Mouse (Mus musculus): ENCODE results near the gene Dapk2. TPM values are rescaled to one million over a fixed set of nuclear protein-coding genes. Genes with fewer than 3 reads are reported as not detected.
"Not testable (repeated sequence)": the region's sequence is repeated elsewhere in the genome, so short reads cannot be mapped to it uniquely, and the experiment has no call there.

The Dapk2 gene
- polyA plus RNA-seq, 2 experiments = 11.7 to 25.2 TPM

DNA sequence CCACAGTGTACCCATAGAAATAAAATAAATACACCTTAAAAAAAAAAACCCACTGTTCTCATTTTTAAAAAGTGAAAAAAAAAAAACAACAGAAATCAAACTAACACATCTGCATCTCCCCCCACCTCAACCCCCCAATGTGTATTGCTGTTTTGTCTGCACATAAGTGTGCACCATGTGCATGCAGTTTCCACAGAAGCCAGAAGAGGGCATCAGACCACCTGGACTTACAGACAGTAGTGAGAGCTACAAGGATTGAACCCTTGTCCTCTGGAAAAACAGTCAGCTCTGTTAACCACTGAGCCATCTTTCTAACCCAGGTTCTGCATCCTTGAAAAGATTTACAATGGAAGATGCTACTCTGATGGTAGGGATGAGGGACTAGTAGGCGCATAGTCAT, 124.6 kb downstream of the Dapk2 start:
- H3K36me3 ChIP-seq (replicated peaks; ENCODE audit: control insufficient read depth, insufficient read depth, low read depth) = no peaks in the 10 kb centered on the region
- no peak for TF ChIP-seq EP300 (IDR thresholded peaks at IDR 0.05; ENCODE audit: low read depth)
- peak; percentile 64 for TF ChIP-seq CTCF (IDR thresholded peaks at IDR 0.05; ENCODE audit: low read depth)
- H3K27ac ChIP-seq = no peak overlapping the region

DNA sequence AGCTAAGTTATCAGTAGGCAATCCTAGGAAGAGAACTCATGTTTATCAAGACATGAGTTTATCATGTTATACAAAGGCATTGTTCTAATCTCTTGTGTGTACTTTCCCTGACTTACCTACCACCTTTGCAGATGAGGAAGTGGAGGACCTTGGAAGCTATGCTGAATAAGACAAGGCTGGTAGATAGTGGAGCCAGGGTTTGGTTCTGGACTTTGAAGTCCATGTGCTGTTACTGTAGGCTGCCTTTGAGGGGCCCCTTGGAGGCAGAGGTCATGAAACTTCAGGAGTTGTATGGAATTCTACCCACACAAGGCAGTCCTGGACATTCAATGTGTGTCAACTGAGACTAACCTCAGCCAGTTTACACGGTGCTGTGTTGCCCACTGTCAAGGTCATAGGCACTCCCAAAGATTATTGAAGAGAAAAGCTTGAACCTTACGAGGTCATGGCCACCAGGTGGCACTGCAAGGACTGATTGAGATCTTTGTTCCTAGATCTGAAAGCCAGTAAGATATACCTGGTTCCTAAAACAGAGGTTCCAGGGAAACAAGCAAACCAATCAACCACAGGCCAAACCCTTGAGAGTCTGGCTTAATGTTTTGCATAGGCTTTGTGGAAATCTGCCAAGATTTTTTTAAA, 125.7 kb downstream of the Dapk2 start:
- WGBS (ENCODE audit: insufficient replicate concordance) = 13% methylated on average over 2 of the region's 2 CpGs
- peak; percentile 41 to 51 (median 49) for DNase-seq (ENCODE audit: low read depth in 3 of 3, low spot score in 3 of 3)
- Histone ChIP-seq H3K36me3 (replicated peaks; ENCODE audit: control insufficient read depth, insufficient read depth, low read depth) (no peaks in the 10 kb centered on the region), H3K9ac (replicated peaks) (no peak overlapping the region), H3K9me3 (ENCODE audit: control insufficient read depth, low read length) (no peaks in the 10 kb centered on the region), H3K27ac (no peak overlapping the region), H3K4me3 (ENCODE audit: insufficient read depth in 1 of 2, low read depth in 2 of 2, low read length in 2 of 2) (no peak overlapping the region), H3K27me3 (ENCODE audit: control insufficient read depth, insufficient read depth, low read length) (no peaks in the 10 kb centered on the region), H3K4me1 (replicated peaks; ENCODE audit: control insufficient read depth in 2 of 2, insufficient read depth in 2 of 2, low read length in 1 of 2) (peaks cover 0 to 2% of the 10 kb centered on the region in 2 experiments; a peak in 1 of 4 replicates), H3K4me2 (ENCODE audit: low read depth) (no peak overlapping the region)
- TF ChIP-seq EP300 (IDR thresholded peaks at IDR 0.05; ENCODE audit: low read depth) (no peak), CTCF (IDR thresholded peaks at IDR 0.05; ENCODE audit: low read depth) (peak; percentile 82)
- no peak for ATAC-seq (ENCODE audit: insufficient read depth)

More for the DNA sequence above, 124.6 kb downstream of the Dapk2 start:
- 91% methylated on average over 1 of the region's 1 CpGs for WGBS (ENCODE audit: insufficient replicate concordance)
- no peak for DNase-seq (ENCODE audit: low read depth in 3 of 3, low spot score in 3 of 3)
- Histone ChIP-seq H3K9me3 (ENCODE audit: control insufficient read depth, low read length) (no peaks in the 10 kb centered on the region), H3K4me3 (ENCODE audit: insufficient read depth in 1 of 2, low read depth in 2 of 2, low read length in 2 of 2) (no peak overlapping the region), H3K4me2 (ENCODE audit: low read depth) (no peak overlapping the region), H3K4me1 (replicated peaks; ENCODE audit: control insufficient read depth in 2 of 2, insufficient read depth in 2 of 2, low read length in 1 of 2) (peaks cover 0 to 3% of the 10 kb centered on the region in 2 experiments; a peak in 1 of 4 replicates), H3K9ac (replicated peaks) (no peak overlapping the region), H3K27me3 (ENCODE audit: control insufficient read depth, insufficient read depth, low read length) (no peaks in the 10 kb centered on the region)
- ATAC-seq (ENCODE audit: insufficient read depth) = no peak

DNA sequence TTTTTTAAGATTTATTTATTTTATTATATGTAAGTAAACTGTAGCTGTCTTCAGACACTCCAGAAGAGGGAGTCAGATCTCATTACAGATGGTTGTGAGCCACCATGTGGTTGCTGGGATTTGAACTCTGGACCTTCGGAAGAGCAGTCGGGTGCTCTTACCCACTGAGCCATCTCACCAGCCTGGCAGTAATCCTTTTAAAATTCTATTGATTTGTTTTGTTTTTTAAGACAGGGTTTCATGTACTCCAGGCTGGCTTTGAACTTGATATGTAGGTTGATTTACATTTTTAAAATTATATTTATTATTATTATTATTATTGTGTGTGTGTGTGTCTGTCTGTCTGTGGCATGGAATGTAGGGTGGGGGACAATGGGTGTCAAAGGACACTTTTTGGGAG, 127.2 kb downstream of the Dapk2 start:
- WGBS (ENCODE audit: insufficient replicate concordance) = 92% methylated on average over 2 of the region's 2 CpGs
- not testable (repeated sequence) for H3K27ac ChIP-seq; H3K4me3 ChIP-seq (ENCODE audit: insufficient read depth in 1 of 2, low read depth in 2 of 2, low read length in 2 of 2); H3K36me3 ChIP-seq (replicated peaks; ENCODE audit: control insufficient read depth, insufficient read depth, low read depth); DNase-seq (ENCODE audit: low read depth in 3 of 3, low spot score in 3 of 3); H3K4me2 ChIP-seq (ENCODE audit: low read depth); H3K9ac ChIP-seq (replicated peaks); H3K9me3 ChIP-seq (ENCODE audit: control insufficient read depth, low read length); H3K4me1 ChIP-seq (replicated peaks; ENCODE audit: control insufficient read depth in 2 of 2, insufficient read depth in 2 of 2, low read length in 1 of 2); H3K27me3 ChIP-seq (ENCODE audit: control insufficient read depth, insufficient read depth, low read length); ATAC-seq (ENCODE audit: insufficient read depth)

DNA sequence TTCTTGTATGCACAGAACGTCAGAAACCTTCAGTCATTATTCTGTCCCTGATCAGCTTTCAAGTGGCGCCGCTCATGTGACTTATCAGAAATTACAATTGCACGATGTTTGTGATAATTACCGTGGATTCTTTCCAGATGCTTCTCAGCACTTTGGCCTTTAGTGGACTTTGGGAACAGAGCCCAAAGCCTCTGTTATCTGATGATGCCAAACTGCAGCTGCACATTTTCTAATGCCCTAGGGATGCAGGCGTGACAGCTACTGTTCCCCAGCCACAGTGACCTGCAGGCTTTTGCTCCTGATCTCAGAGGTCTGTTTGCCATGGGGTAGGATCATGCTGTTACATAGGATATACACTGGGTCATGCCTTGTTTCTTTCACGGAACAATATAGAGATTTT, 127.9 kb downstream of the Dapk2 start:
- Histone ChIP-seq H3K27me3 (ENCODE audit: control insufficient read depth, insufficient read depth, low read length) (no peaks in the 10 kb centered on the region), H3K4me2 (ENCODE audit: low read depth) (no peak overlapping the region), H3K36me3 (replicated peaks; ENCODE audit: control insufficient read depth, insufficient read depth, low read depth) (no peaks in the 10 kb centered on the region), H3K9ac (replicated peaks) (no peak overlapping the region), H3K4me3 (ENCODE audit: insufficient read depth in 1 of 2, low read depth in 2 of 2, low read length in 2 of 2) (no peak overlapping the region), H3K4me1 (replicated peaks; ENCODE audit: control insufficient read depth in 2 of 2, insufficient read depth in 2 of 2, low read length in 1 of 2) (peaks cover 0 to 2% of the 10 kb centered on the region in 2 experiments; a peak in 1 of 4 replicates), H3K9me3 (ENCODE audit: control insufficient read depth, low read length) (no peaks in the 10 kb centered on the region), H3K27ac (no peak overlapping the region)
- TF ChIP-seq EP300 (IDR thresholded peaks at IDR 0.05; ENCODE audit: low read depth) = no peak
- TF ChIP-seq CTCF (IDR thresholded peaks at IDR 0.05; ENCODE audit: low read depth) = no peak
- WGBS (ENCODE audit: insufficient replicate concordance) = 45% methylated on average over 7 of the region's 7 CpGs
- DNase-seq (ENCODE audit: low read depth in 3 of 3, low spot score in 3 of 3) (no peak), ATAC-seq (ENCODE audit: insufficient read depth) (no peak)

DNA sequence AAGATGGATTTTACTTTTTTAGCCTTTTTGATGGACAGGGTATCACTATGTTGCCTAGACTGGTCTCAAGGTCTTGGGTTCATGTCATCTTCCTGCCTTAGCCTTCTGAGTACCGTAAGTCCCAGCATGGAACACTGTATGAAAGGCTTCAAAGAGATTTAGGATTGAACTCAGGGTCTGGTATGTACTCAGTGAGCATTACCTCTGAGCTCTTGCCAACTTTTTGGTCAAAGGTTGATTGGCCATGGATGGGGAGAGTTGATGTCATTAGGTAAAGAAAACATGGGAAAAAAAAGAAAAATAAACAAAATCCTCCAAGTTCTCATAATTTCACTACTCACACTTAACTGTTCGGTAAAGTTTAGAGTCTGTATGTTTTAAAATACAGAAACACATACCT, 132.7 kb downstream of the Dapk2 start:
- TF ChIP-seq CTCF (IDR thresholded peaks at IDR 0.05; ENCODE audit: low read depth) = no peak
- no peak for TF ChIP-seq EP300 (IDR thresholded peaks at IDR 0.05; ENCODE audit: low read depth)
- DNase-seq (ENCODE audit: low read depth in 3 of 3, low spot score in 3 of 3) (no peak), ATAC-seq (ENCODE audit: insufficient read depth) (no peak)
- H3K27me3 ChIP-seq (ENCODE audit: control insufficient read depth, insufficient read depth, low read length) = no peaks in the 10 kb centered on the region
- H3K27ac ChIP-seq = no peak overlapping the region
- H3K4me3 ChIP-seq (ENCODE audit: insufficient read depth in 1 of 2, low read depth in 2 of 2, low read length in 2 of 2) = no peak overlapping the region
- 73% methylated on average over 2 of the region's 2 CpGs for WGBS (ENCODE audit: insufficient replicate concordance)
- H3K9me3 ChIP-seq (ENCODE audit: control insufficient read depth, low read length) = no peaks in the 10 kb centered on the region
- H3K9ac ChIP-seq (replicated peaks) = no peak overlapping the region
- peaks cover 4 to 6% of the 10 kb centered on the region in 2 experiments; a peak in 2 of 4 replicates for H3K4me1 ChIP-seq (replicated peaks; ENCODE audit: control insufficient read depth in 2 of 2, insufficient read depth in 2 of 2, low read length in 1 of 2)
- H3K4me2 ChIP-seq (ENCODE audit: low read depth) = no peak overlapping the region
- no peaks in the 10 kb centered on the region for H3K36me3 ChIP-seq (replicated peaks; ENCODE audit: control insufficient read depth, insufficient read depth, low read depth)

Data from liver, embryonic 14.5 days (tissue).